Mouse (Mus musculus) cerebellum, adult 2 months (tissue): ENCODE data around the gene Myl3.

Source experiments
- CTCF ChIP-seq: fragments of 200-500 bp; IDR thresholded peaks from 2 replicates; pipeline ENCODE4 v1.5.1; 2011; ENCODE audit warnings: low read depth, mild to moderate bottlenecking, control low read depth, low read length, moderate library complexity, borderline replicate concordance; ENCODE audit not compliant: insufficient read depth
- POLR2A ChIP-seq: fragments of 200-500 bp; IDR thresholded peaks from 2 replicates; pipeline ENCODE4 v1.6.1; 2011; ENCODE audit warnings: low read length, control low read depth, borderline replicate concordance; ENCODE audit not compliant: insufficient read depth

DNA sequence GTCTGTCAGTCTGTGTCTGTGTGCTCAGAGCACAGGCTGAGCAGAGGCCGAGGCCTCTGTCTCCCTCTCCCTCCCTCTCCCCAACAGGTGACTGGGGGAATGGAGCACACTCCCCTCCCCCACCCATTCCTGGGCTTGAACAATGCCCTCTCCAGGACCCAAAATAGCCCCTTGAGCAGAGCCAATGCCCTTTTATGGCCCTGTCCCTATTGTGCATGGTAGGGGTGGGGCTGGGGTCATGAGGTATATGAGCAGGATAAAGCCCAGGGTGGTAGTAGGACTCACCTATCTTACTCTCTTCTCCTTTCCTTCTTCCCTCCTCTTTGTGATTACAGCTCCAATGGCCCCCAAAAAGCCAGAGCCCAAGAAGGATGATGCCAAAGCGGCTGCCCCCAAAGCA, 21.7 kb downstream of the Myl3 start:
- no peak for TF ChIP-seq CTCF
- TF ChIP-seq POLR2A = no peak
